Mouse (Mus musculus) limb, embryonic 12.5 days (tissue): ENCODE data around the gene Vmn1r119. TPM values are rescaled to one million over a fixed set of nuclear protein-coding genes. Genes with fewer than 3 reads are reported as not detected.
"Not testable (repeated sequence)": the region's sequence is repeated elsewhere in the genome, so short reads cannot be mapped to it uniquely, and the experiment has no call there.

Experiments
- ATAC-seq: fragments of 200-750 bp; cut with Nextera tagmentation; 2 replicates; pipeline ENCODE4 v1.8.0; 2017; ENCODE audit warnings: low read depth, moderate TSS enrichment; ENCODE audit not compliant: insufficient number of reproducible peaks, insufficient read depth, low FRiP score, low TSS enrichment
- H3K27ac ChIP-seq: fragments of 300-500 bp; sonication (generic); 2 replicates; pipeline ENCODE4 v1.5.1; 2016; ENCODE audit warnings: mild to moderate bottlenecking, moderate library complexity
- H3K27me3 ChIP-seq: fragments of 300-500 bp; sonication (generic); 2 replicates; pipeline ENCODE4 v1.6.1; 2016; ENCODE audit warnings: mild to moderate bottlenecking, moderate library complexity
- H3K36me3 ChIP-seq: fragments of 300-500 bp; sonication (generic); 2 replicates; pipeline ENCODE4 v1.6.1; 2016; ENCODE audit warnings: mild to moderate bottlenecking, moderate library complexity
- H3K4me1 ChIP-seq: fragments of 300-500 bp; sonication (generic); replicated peaks from 2 replicates; pipeline ENCODE4 v1.6.1; 2016
- H3K4me2 ChIP-seq: fragments of 300-500 bp; sonication (generic); 2 replicates; pipeline ENCODE4 v1.6.1; 2016; ENCODE audit warnings: mild to moderate bottlenecking, moderate library complexity
- H3K4me3 ChIP-seq: fragments of 300-500 bp; sonication (generic); replicated peaks from 2 replicates; pipeline ENCODE4 v1.5.1; 2016; ENCODE audit warnings: mild to moderate bottlenecking
- H3K9ac ChIP-seq: fragments of 300-500 bp; sonication (generic); replicated peaks from 2 replicates; pipeline ENCODE4 v1.6.1; 2016; ENCODE audit warnings: mild to moderate bottlenecking, moderate library complexity
- H3K9me3 ChIP-seq: fragments of 300-500 bp; sonication (generic); 2 replicates; pipeline ENCODE4 v1.6.1; 2016; ENCODE audit warnings: mild to moderate bottlenecking, moderate library complexity
- WGBS: fragments of 180-500 bp; shearing (Covaris S2); methylation state at CpG from one replicate; pipeline ENCODE4 v1.1.7; 2016; 5-methylcytosine and 5-hydroxymethylcytosine counted together
- polyA plus RNA-seq: library from polyadenylated mRNA; unstranded; fragments of >200 nt; fragmentation: Nextera tagmentation; extraction: Ambion mirVana; gene quantifications from 2 replicates; pipeline ENCODE4 v1.2.1, GENCODE M21; 2016

The Vmn1r119 gene
- not detected in 2 replicates for polyA plus RNA-seq

- H3K36me3 ChIP-seq, H3K4me3 ChIP-seq, H3K4me2 ChIP-seq, H3K27ac ChIP-seq, H3K27me3 ChIP-seq, ATAC-seq, H3K9me3 ChIP-seq, H3K4me1 ChIP-seq, H3K9ac ChIP-seq: not testable (repeated sequence)
- no CpG with 5 or more reads among the region's 2 CpGs for WGBS
Observed at GRCm38 (mm10) chr7:21012355-21012754, at the start of gene Vmn1r119. TSS of gene Vmn1r119 (minus strand) at chr7:21012455.

- H3K4me1 ChIP-seq, H3K36me3 ChIP-seq, H3K4me3 ChIP-seq, H3K9ac ChIP-seq, H3K27ac ChIP-seq, ATAC-seq, H3K9me3 ChIP-seq, H3K27me3 ChIP-seq, H3K4me2 ChIP-seq: not testable (repeated sequence)
- 82% methylated on average over 1 of the region's 1 CpGs for WGBS
Observed at GRCm38 (mm10) chr7:21053684-21054083, 41.4 kb upstream of the Vmn1r119 start, which contains the start of gene Vmn1r120. TSS of gene Vmn1r120 (minus strand) at chr7:21053784.

Other genes starting within 250 kb of the Vmn1r119 start
- not detected in 2 replicates for gene Vmn1r112, start 241.3 kb downstream of the Vmn1r119 start, polyA plus RNA-seq
- gene Vmn1r113, start 225.2 kb downstream of the Vmn1r119 start, polyA plus RNA-seq, result not detected in 2 replicates
- not detected in 2 replicates for gene Vmn1r114, start 200.3 kb downstream of the Vmn1r119 start, polyA plus RNA-seq
- not detected in 2 replicates for gene Vmn1r115, start 167.5 kb downstream of the Vmn1r119 start, polyA plus RNA-seq
- not detected in 2 replicates for gene Vmn1r116, start 140.2 kb downstream of the Vmn1r119 start, polyA plus RNA-seq
- not detected in 2 replicates for gene Vmn1r117, start 128.3 kb downstream of the Vmn1r119 start, polyA plus RNA-seq
- gene Vmn1r118, start 100.1 kb downstream of the Vmn1r119 start, polyA plus RNA-seq, result not detected in 2 replicates
- not detected in 2 replicates for gene Vmn1r120, start 41.3 kb upstream of the Vmn1r119 start, polyA plus RNA-seq
- gene Vmn1r121, start 86.1 kb upstream of the Vmn1r119 start, polyA plus RNA-seq, result not detected in 2 replicates
- not detected in 2 replicates for gene Vmn1r122, start 121.7 kb upstream of the Vmn1r119 start, polyA plus RNA-seq
- gene Vmn1r123, start 149.7 kb upstream of the Vmn1r119 start, polyA plus RNA-seq, result not detected in 2 replicates
- gene Gm5157, start 178.0 kb upstream of the Vmn1r119 start, polyA plus RNA-seq, result not detected in 2 replicates
- not detected in 2 replicates for gene Vmn1r124, start 248.2 kb upstream of the Vmn1r119 start, polyA plus RNA-seq